Mouse (Mus musculus) heart, adult 2 months (tissue): ENCODE measurements around the gene Gtf2h5. TPM values are rescaled to one million over a fixed set of nuclear protein-coding genes. Genes with fewer than 3 reads are reported as not detected.

Experiments used
- DNase-seq, 2 experiments: peaks; one replicate each; pipeline ENCODE4 v3.0.0; 2021
- H3K27ac ChIP-seq: fragments of 200-600 bp; 2 replicates; pipeline ENCODE4 v1.8.1; 2022
- H3K27me3 ChIP-seq: fragments of 200-500 bp; 2 replicates; pipeline ENCODE4 v1.6.1; 2012; ENCODE audit warnings: mild to moderate bottlenecking, low read length, inconsistent platforms, mixed read lengths; ENCODE audit not compliant: control insufficient read depth, insufficient read depth
- H3K36me3 ChIP-seq: fragments of 200-500 bp; 2 replicates; pipeline ENCODE4 v1.6.1; 2012; ENCODE audit warnings: low read length, inconsistent platforms; ENCODE audit not compliant: control insufficient read depth, insufficient read depth
- H3K4me1 ChIP-seq: fragments of 200-500 bp; 2 replicates; pipeline ENCODE4 v1.6.1; 2011; ENCODE audit warnings: low read length; ENCODE audit not compliant: control insufficient read depth, insufficient read depth
- H3K4me3 ChIP-seq: fragments of 200-600 bp; 2 replicates; pipeline ENCODE4 v1.8.1; 2022
- H3K79me2 ChIP-seq: fragments of 200-500 bp; replicated peaks from 2 replicates; pipeline ENCODE4 v1.6.1; 2012; ENCODE audit warnings: mild to moderate bottlenecking, inconsistent platforms, low read length, moderate library complexity, mixed read lengths; ENCODE audit not compliant: control insufficient read depth, insufficient read depth
- H3K9ac ChIP-seq: fragments of 200-500 bp; 2 replicates; pipeline ENCODE4 v1.6.1; 2012; ENCODE audit warnings: low read depth, mild to moderate bottlenecking, control low read depth, inconsistent platforms, low read length, mixed read lengths
- CTCF ChIP-seq: fragments of 200-600 bp; IDR thresholded peaks from 2 replicates; pipeline ENCODE4 v1.8.1; 2022; ENCODE audit warnings: antibody characterized with exemption, mild to moderate bottlenecking, moderate library complexity
- EP300 ChIP-seq: fragments of 200-500 bp; IDR thresholded peaks from 2 replicates; pipeline ENCODE4 v1.6.1; 2011; ENCODE audit warnings: low read depth, low read length, control low read depth; ENCODE audit not compliant: insufficient read depth
- POLR2A ChIP-seq: fragments of 200-500 bp; IDR thresholded peaks from 2 replicates; pipeline ENCODE4 v1.6.1; 2011; ENCODE audit warnings: mild to moderate bottlenecking, low read depth, low read length, control low read depth; ENCODE audit not compliant: insufficient read depth
- WGBS: fragments of 180-500 bp; shearing (Covaris S2); methylation state at CpG from one replicate; pipeline ENCODE4 v1.1.7; 2018; 5-methylcytosine and 5-hydroxymethylcytosine counted together
- intact Hi-C: fragments of 180-260 bp; cut with DNase I; formaldehyde crosslinking; loops from one replicate; pipeline ENCODE4 v1.15.1; 2025
- microRNA-seq, 2 experiments: library from miRNA; unstranded; fragments of <30 nt; microRNA quantifications; one replicate each; pipeline ENCODE4 v1.2.0; 2021
- polyA plus RNA-seq: library from polyadenylated mRNA; depleted of rRNA; stranded (reverse); fragments of >200 nt; gene quantifications from 2 replicates; pipeline ENCODE4 v1.2.3, GENCODE M21; 2012; rRNA removed
- total RNA-seq, 2 experiments: library from RNA; stranded (reverse); gene quantifications; 2 replicates each; pipeline ENCODE4 v1.2.3; 2021

The Gtf2h5 gene
- total and polyA plus RNA-seq, 3 experiments, result 25.5 to 64.7 (median 54.6) TPM

DNA sequence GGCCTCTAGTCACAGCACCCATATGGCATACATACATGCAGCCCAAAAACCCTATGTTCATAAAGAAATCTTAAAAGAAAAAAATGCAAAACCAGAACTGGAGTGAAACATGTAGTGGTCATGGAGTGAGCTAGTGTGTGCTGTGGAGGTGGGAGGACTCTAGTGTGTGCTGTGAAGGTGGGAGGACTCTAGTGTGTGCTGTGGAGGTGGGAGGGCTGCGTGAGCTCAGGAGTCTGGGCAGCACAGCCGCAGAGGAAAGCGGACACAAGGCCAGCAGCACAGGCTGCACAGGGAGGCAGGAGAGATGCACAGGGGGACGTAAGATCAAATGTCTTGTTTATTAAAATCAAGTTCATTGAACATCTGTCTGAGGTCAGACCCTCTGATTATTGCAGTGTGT lies 44.2 kb downstream of the Gtf2h5 start:
- DNase-seq, result no peak
- H3K4me3 ChIP-seq, result no peak overlapping the region
- TF ChIP-seq EP300 (no peak), POLR2A (no peak), CTCF (no peak)
- no peak overlapping the region for H3K9ac ChIP-seq
- no peaks in the 10 kb centered on the region for H3K27me3 ChIP-seq
- WGBS, result 95% methylated on average over 4 of the region's 4 CpGs
- H3K4me1 ChIP-seq, result no peaks in the 10 kb centered on the region
- H3K27ac ChIP-seq, result no peak overlapping the region
- intact Hi-C loops, result no loop called here
- peaks cover 7% of the 10 kb centered on the region for H3K79me2 ChIP-seq
- H3K36me3 ChIP-seq, result peaks cover 3% of the 10 kb centered on the region

DNA sequence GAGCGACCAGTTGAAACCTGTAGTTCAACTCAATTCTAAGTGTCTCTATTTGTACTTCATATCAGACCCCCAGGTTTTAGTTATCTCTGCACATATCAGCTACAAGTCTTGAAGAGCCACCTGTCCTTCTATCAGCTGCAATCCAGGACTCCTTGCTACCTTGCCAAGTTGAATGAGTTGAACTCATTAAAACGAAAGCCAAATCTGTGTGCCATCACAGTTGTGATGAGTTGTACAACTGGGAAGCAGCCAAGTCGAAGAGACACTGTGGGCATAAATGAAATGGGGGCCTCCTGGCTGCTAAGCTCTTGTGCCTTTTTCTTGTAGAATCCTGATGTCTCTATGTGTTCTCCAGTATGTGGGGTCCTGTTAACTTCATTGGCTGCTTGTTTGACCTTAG lies 45.9 kb downstream of the Gtf2h5 start:
- intact Hi-C loops, result no loop called here
- peaks cover 2% of the 10 kb centered on the region; the same call in 1 of the 2 replicates for H3K79me2 ChIP-seq
- H3K27ac ChIP-seq, result no peak overlapping the region
- TF ChIP-seq EP300 (no peak), POLR2A (no peak), CTCF (no peak)
- no peaks in the 10 kb centered on the region; the same call in 1 of the 2 replicates for H3K4me1 ChIP-seq
- no peak for DNase-seq
- H3K9ac ChIP-seq, result no peak overlapping the region
- no peak overlapping the region for H3K4me3 ChIP-seq
- 91% methylated on average over 3 of the region's 3 CpGs for WGBS
- H3K27me3 ChIP-seq, result no peaks in the 10 kb centered on the region
- H3K36me3 ChIP-seq, result peaks cover 3% of the 10 kb centered on the region

DNA sequence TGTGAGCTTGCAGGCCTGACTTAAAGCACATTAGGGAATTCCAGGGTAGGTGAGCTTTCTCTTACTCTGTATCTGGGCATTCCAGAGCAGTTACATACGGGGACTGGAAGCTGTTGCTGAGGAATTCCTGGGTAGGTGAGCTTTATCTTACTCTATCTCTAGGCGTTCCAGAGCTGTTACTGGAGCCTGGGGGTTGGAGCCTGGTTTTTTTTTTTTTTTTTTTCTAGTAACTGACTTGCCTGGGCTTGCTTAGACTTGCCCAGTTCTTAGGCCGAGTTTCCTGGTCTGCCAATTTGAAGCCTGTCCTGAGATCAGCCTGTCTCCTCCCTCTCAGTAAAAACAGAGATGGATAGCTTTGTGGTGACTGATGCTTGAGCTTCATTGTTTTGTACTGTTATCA lies 48.5 kb downstream of the Gtf2h5 start:
- Histone ChIP-seq H3K36me3 (no peaks in the 10 kb centered on the region; the same call in 1 of the 2 replicates), H3K9ac (no peak overlapping the region), H3K79me2 (peaks cover 2% of the 10 kb centered on the region; the same call in 1 of the 2 replicates), H3K4me3 (no peak overlapping the region), H3K27me3 (no peaks in the 10 kb centered on the region), H3K4me1 (peaks cover 2% of the 10 kb centered on the region), H3K27ac (no peak overlapping the region)
- no peak for TF ChIP-seq CTCF
- TF ChIP-seq EP300, result no peak
- TF ChIP-seq POLR2A, result no peak
- DNase-seq, result no peak
- WGBS, result 41% methylated on average over 3 of the region's 3 CpGs
- intact Hi-C loops, result no loop called here

DNA sequence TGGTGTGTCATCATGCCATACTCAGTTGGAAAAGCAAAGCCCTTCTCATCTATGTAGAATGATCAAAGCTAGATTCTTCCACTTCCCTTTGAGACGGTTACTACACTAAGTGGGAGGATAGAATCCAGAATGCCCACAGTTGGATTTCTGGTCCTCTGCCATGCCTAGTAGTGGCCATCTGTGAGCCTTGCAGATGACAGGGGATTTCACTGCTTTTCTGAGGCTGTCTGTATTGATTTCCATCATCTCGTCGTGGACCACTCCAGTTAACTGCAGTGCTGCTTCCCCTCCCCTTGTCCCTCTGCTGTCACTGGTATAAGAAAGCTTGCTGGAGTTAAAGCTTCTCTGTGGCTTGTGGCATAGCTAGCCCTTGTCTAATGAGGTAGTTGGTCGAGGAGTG lies 49.8 kb downstream of the Gtf2h5 start:
- Histone ChIP-seq H3K36me3 (no peaks in the 10 kb centered on the region; the same call in 1 of the 2 replicates), H3K4me1 (peaks cover 2% of the 10 kb centered on the region), H3K79me2 (peaks cover 1% of the 10 kb centered on the region; the same call in 1 of the 2 replicates), H3K4me3 (no peak overlapping the region), H3K27ac (no peak overlapping the region), H3K9ac (no peak overlapping the region), H3K27me3 (no peaks in the 10 kb centered on the region)
- intact Hi-C loops, result no loop called here
- 82% methylated on average over 4 of the region's 4 CpGs for WGBS
- TF ChIP-seq EP300 (no peak), POLR2A (no peak), CTCF (no peak)
- DNase-seq, result no peak

DNA sequence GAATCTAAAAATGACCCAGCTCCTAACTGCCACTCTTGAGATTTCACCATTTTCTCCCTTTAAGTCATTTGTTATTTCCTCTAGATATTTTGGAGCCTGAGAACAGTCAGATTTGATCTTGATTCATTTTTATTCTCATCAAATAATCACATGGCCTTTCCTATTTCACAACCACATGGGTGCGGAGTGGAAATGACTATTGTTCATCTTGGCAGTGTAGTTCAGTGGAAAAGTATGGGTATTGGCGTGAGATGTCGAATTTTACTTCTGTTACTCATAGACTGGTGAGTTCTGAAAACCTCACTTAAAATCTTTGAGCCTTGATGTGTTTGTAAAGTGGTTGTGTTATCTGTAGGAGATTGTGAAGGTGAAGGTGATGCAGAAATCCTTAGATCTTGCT lies 51.5 kb downstream of the Gtf2h5 start:
- H3K9ac ChIP-seq, result no peak overlapping the region

More for the DNA sequence above, 51.5 kb downstream of the Gtf2h5 start:
- no peaks in the 10 kb centered on the region; the same call in 1 of the 2 replicates for H3K36me3 ChIP-seq
- H3K27me3 ChIP-seq, result no peaks in the 10 kb centered on the region
- peaks cover 1% of the 10 kb centered on the region; the same call in 1 of the 2 replicates for H3K79me2 ChIP-seq
- H3K4me1 ChIP-seq, result peaks cover 2% of the 10 kb centered on the region
- no peak for DNase-seq
- WGBS, result 79% methylated on average over 3 of the region's 3 CpGs
- H3K4me3 ChIP-seq, result no peak overlapping the region
- intact Hi-C loops, result no loop called here
- TF ChIP-seq POLR2A, result no peak
- TF ChIP-seq CTCF, result no peak
- TF ChIP-seq EP300, result no peak
- H3K27ac ChIP-seq, result no peak overlapping the region

Small RNAs within 50 kb of the gene (microRNA-seq; reads per million reads assigned to microRNA genes)
- gene Gm22774, result 0 reads per million in 2 experiments

Other genes with a start within 250 kb of the Gtf2h5 start
- gene Snx9, start 238.5 kb upstream of the Gtf2h5 start, total RNA-seq, result 10 to 100 TPM; 30.2 to 31.9 TPM
- gene Snx9, start 238.5 kb upstream of the Gtf2h5 start, polyA plus RNA-seq, result 16.7 and 27.0 TPM in 2 replicates
- 10 to 100 TPM; 43.7 to 58.1 TPM for gene Synj2, start 138.5 kb upstream of the Gtf2h5 start, total RNA-seq
- gene Synj2, start 138.5 kb upstream of the Gtf2h5 start, polyA plus RNA-seq, result 21.2 and 25.8 TPM in 2 replicates
- 1 to 10 TPM; 7.0 to 8.6 TPM for gene Serac1, start within 50 bp of the Gtf2h5 start, total RNA-seq
- gene Serac1, start within 50 bp of the Gtf2h5 start, polyA plus RNA-seq, result 5.7 and 11.5 TPM in 2 replicates
- 100 to 1,000 TPM in 1 of 2 experiments, 10 to 100 TPM in 1; 97.2 to 112 TPM for gene Tulp4, start 26.7 kb downstream of the Gtf2h5 start, total RNA-seq
- 31.2 and 37.8 TPM in 2 replicates for gene Tulp4, start 26.7 kb downstream of the Gtf2h5 start, polyA plus RNA-seq
- gene Tmem181a, start 177.1 kb downstream of the Gtf2h5 start, total RNA-seq, result 1 to 10 TPM; 7.0 to 8.1 TPM
- 10.2 and 14.5 TPM in 2 replicates for gene Tmem181a, start 177.1 kb downstream of the Gtf2h5 start, polyA plus RNA-seq
- gene Dynlt1a, start 237.7 kb downstream of the Gtf2h5 start, total RNA-seq, result 1 to 10 TPM in 1 of 2 experiments, under 1 TPM in 1; 0.52 to 1.1 TPM
- gene Dynlt1a, start 237.7 kb downstream of the Gtf2h5 start, polyA plus RNA-seq, result 1.1 and 1.2 TPM in 2 replicates